Mouse (Mus musculus): ENCODE data around the gene Dbn1.

Gene Dbn1

DNA sequence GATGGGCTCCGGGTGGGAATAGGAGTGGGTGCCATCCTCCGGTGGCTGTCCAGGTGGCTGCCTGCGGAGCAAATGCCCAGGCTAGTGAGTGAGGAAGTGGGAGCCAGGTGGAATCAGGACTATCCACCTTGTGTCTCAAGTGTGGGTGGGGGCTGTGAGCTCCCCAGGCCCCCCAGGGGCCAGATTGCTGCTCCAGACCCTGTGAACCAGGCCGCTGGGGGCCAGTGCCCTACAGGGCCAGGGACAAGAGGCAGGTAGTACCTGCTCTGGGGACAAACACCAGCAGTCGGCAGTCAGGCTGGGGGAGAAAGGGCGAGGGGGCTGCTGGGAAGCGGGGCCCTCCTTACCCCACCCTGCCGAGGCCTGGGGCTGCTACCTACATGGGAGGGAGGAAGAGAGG, 11.7 kb downstream of the Dbn1 start:
- DNase-seq: no peak

DNA sequence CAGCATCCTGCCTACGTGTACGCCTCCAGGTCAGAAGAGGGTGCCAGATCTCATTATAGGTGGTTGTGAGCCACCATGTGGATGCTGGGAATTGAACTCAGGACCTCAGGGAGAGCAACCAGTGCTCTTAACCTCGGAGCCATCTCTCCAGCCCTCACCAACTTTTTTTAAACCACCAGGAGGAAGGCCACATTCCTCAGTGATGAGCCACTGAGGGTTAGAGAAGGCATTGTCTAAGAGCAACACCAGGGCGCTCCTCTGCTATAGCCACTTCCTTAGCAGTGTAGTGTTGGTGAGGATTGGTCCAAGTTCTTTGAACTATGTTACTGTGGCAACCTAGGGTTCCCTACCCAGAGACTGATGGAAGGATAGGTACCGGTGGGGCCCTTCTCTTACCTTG, 12.2 kb downstream of the Dbn1 start:
- DNase-seq: no peak

DNA sequence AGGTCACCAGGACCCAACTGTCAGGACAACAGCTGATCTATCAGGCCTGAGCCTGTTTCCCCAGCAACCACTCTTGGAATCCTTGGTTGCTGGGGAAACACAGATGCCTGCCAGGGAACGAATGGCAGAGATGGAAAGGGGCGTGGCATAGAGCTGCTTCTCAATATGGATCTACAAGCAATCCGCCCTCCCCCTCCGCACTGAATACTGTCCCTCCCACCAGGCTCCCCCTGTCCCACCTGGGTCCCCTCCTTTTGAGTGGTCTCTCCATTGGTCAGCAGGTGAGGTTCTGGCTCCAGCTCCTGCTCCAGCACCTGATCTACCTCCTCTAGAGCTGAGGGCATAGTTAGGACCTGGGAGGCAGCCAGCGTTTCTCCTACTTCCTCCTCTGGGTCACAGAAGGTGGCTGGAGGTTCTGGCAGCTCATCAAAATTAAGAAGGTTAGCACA, 13.3 kb downstream of the Dbn1 start:
- no peak for DNase-seq

DNA sequence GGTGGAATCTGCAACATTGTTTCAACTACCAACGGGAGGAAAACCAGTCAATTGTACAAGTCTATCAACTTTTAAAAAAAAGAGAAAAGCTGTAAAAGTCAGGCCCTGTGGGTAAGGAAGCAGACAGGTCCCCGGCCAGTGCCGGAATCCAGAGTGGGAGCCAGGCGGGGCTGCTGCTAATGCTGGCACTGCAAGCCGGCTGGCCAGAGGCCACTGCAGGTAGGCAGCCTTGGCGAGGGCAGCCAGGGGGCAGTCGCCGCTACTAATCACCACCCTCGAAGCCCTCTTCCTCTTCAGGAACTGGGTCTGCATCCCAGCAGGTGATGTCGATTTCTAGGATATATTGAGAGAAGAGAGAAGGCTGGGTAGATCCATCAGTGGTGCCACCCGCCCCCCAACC, 13.9 kb downstream of the Dbn1 start:
- DNase-seq: no peak

DNA sequence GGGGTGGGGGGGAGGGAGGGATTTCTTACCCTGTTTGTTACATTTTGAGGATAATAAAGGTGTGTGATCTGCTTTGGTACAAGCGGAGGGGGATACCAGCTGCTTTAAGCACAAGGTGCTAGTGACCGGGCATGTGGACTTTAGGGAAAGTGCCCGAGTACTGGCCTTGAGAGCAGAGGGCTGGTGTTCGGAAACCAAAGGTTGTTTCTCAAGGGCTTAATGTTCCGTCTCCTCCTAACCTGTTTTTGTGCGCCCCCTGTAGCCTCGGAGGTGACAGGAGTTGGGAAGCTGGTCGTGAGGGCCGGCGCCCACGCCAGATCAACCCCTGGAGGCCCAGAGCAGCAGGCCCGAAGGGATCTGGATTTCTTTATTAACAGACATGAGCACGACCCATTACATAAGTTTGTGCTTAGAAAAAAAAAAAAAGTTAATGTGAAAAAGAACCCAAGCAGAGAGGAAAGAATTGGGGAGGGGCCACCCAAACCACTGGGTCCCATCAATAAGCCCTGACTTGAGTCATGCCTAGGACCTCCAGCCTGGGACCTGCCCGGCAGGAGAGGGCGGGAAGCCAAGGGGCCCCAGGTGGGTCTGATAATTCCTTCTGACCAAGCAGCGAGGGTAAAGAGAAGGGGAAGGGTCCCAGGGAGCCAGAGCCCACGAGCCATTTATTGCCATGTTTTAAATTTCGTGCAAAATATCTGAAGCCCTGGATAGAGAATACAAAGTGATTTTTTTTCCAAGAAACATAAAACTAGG, 14.7 kb downstream of the Dbn1 start:
- DNase-seq: no peak

DNA sequence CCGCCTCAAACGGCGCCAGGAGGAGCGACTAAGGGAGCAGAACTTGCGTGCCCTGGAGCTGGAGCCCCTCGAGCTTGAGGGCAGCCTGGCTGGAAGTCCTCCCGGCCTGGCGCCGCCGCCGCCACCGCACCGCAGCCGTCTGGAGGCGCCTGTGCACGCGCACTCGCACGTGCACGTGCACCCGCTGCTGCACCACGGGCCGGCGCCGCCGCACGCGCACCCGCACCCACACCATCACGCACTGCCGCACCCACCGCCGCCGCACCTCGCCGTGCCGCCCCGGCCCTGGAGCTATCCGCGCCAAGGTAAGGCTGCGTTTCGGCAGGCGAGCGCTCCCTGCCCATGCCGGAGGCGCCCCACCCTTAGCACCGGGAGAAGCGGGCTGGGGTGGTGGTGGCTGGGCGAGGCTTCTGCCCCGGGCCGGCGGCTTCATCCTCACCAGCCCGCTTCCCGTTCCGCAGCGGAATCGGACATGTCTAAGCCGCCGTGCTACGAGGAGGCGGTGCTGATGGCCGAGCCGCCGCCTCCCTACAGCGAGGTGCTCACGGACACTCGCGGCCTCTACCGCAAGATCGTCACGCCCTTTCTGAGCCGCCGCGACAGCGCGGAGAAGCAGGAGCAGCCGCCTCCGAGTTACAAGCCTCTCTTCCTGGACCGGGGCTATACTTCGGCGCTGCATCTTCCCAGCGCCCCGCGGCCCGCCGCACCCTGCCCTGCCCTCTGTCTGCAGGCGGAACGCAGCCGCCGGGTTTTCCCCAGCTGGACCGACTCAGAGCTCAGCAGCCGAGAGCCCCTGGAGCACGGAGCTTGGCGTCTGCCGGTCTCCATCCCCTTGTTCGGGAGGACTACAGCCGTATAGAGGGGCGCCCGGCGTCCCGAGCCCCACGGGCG, 15.5 kb downstream of the Dbn1 start:
- DNase-seq: no peak

DNA sequence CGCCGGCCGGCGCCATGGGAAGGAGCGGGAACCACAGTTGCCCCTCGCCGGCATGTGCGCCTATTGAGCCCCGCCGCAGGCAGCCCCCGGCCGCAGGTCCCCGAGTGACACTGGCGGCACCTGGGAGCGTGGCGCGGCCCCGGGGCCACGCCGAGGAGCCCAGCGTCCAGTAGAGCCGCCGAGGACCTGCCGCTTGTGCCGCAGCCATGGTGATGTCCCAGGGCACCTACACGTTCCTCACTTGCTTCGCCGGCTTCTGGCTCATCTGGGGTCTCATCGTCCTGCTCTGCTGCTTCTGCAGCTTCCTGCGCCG, 16.1 kb downstream of the Dbn1 start:
- DNase-seq: no peak

DNA sequence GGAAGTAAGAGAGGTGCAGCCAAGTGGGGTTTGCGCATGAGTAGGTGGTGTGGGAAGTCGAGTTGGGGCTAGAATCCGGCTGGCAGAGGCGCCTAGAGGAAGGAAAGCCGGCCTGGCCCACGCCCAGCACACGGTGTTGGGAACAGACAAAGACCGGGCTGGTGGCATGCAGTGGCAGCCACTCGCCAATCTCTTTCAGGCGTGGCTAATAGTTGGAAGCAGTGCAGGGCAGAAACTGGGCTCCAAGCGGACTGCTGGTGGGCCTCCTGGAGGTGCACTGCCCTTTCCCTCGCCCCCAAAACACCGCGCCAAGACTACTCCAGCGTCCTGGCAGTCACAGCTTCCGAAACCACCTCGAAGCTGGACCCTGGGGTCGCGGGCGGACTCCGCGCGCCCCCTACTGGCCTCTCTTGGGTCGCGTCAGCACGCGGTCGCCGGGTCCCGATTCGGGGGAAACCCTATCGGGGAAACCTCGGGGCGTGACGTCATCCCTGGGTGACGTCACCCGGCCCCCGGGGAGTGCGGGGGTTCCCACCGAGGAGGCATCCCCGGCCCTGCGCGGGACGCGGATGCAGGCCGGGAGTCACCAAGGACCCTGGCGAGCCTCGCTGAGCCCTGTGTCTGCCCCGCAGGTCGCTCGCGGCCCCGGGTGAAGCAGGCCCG, 16.6 kb downstream of the Dbn1 start:
- DNase-seq: peak; percentile 71 to 75

DNA sequence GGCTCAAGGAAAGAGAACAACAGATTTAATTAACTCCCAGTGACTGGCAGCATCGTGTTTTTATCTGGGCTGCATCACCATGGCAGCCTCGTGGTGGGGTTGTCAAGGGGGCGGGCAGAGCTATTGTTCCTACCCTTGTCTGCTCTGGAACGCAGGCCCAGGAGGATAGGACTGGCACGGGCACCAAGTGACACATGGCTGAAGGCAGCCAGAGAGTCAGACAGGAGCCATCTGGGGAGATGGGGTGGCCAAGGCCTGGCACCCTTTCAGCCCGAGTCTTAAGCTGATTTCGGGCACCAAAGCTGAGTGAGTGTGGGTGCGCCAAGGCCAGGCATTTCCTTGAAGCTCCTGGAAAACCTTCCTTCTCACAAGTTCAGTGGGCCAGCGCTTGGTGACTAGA, 17.5 kb downstream of the Dbn1 start:
- DNase-seq: no peak

DNA sequence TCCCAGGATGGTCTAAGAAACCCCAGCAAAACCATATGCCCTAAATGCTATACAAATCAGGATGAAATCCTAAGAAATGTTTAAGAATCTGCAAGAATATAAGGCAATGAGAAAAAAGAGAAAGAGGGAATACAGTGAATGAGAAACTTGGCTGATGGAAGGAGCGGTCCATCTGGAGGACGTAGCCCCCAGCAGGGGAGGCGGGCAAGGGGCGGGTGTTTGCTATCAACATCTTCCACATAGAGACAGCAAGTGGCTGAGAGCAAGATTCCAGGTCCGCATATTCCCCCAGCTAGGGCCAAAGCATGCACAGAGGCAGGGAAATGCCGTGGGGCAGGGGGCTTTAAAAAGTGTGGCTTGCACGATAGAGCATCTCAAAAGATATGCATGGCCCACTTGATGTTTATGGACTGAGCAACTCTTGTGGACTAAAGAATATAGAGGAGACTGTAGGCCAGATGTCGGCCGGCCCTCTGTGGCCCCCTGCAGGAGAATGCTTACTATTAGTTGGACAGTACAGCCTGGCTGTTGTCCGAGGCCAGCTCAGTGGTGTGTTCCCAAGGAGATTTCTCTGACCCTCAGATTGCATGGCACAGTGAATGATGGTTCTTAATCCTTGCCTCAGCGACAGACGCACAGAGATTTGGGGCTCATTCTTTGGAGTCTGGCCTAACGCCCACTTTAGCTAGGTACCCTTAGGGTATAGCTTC, 18.9 kb downstream of the Dbn1 start:
- DNase-seq: no peak

DNA sequence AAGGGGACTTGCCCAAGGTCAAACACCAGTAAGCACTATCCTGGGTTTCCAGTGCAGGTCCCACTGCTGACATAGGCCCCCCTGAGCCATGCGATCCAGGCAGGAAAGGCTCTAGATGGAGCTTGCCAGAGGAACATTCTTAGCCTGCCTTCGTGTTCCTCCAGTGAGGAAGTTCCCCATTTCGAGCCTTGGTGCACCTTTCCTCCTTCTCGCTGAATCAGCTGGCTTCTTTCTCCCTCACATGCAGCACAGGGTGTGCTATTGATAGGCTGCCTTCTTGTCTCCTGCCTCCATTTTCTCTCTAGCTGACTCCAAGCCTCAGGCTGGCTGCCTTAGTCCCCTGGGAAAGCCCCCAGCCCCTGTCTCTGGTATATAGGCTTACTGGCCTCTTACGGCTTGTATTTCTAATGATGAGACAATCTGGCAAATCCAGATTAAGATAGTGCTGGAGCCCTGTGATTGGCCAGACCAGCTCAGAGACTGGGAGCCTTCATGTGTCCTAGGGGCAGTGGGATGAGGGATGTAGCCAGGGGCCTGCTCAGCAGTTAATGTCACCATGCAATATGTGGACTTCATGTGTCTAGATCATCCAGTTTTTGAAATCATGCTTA, 22.0 kb downstream of the Dbn1 start:
- no peak for DNase-seq

DNA sequence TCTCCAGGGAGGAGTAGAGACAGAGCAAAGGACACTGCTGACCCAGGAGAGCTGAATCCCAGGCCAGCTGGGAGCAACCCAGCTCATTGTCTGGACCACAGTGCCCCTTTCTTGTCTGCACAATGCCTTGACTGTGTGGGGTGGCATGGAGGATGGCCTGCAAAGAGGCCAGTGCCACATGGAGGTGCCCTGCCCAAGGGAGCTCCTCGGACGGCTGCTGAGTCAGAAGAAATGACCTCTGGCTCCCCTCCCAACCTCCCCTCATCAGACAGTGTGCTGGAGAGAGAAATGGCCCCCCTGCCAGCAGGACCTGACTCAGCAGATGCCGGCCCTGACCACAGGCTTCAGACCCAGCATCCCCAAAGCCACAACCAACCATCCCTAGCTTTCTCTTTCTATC, 22.7 kb downstream of the Dbn1 start:
- DNase-seq: no peak

DNA sequence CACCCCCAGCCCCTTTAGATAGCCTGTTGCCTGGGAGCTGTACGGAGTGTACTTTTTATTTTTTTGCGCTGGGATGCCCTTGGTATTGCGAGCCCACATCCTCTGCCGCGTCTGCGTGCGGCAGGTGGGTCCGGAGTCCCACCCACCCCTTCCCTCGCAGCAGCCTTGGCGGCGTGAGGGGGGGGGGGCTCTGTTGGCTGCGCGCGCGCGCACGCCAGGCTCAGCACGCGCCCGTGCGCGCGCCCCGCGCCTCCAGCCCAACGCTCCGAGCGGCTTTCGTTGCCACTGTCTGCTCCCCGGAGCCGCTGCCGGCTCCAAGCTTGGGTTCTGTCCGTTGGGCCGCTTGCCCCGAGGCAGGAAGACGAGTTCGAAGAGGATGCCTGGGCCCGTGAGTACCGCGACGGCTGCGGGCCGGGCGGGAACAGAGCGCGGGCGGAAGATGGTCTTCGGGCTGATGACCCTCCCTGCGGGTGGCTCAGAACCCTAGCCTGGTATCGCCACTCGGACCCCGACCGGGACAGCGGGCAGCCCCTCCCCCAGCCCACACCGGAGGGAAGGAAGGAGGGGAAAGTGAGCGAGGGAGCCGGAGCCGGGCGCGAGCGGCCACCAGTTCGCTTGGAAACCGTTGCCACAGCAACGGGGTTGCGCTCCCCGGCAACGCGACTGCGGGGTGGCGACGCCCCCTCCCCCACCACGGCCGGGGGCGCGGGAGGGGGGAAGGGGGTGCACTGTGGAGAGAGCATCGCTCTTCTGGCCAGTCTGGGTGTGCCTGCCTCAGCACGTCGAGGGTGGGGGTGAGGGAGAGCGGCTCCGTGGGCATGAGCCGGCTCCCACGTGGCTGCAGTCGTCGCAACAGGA, 23.7 kb downstream of the Dbn1 start, which contains the start of gene Prr7:
Gene Prr7 (plus strand): TSS at position 241 of the 858 bp plus-strand sequence.
- peak; percentile 54 to 69 for DNase-seq

DNA sequence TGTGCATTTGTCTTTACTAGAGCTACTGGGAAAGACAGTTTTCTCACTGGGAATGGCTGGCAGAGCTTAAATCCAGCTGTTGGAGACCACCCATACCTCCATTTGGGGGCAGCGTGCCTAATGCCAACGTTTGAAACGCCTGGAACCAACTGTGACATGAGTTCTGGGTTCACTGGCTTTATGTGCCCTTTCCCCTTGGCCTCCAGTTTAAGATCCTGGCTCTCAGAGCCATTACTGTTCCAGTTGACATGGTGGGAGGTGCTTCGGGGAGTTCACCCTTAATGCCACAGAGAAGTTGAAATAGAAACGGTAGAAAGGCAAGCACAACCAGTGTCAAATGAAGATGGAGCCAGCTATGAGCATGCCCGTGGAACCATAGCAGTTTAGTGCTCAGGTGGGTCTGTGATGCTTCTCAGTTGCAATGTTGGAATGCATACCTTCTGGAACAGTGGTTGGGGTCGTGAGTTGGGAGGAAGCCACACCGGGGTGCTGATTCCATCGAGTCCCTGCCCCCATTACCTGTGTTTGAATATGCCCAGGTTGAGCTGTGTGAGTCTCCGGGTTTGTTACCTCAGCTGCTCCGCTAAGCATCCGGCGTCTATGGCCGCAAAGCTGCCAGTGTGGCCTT, 24.4 kb downstream of the Dbn1 start:
- peak in 1 of 2 experiments; percentile 18 for DNase-seq

DNA sequence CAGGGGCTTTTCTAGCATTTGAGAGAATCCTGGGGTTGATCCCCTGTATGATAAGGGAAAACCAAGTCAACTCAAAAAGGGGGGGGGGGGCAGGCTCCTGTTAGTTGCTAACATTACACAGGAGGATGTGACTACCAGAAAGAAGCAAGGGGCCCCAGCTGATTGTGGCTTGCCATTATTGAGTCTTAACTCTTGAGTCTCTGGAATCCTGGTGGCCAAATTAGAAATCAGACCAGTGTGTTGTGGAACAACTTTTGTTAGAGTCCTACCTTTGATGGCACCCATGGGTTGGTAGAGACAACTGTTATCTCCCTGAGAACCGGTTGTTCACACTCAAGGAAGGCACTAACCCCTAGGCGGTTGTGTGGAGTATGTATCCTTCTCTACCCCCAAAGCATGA, 24.9 kb downstream of the Dbn1 start:
- peak in 1 of 2 experiments; percentile 7 for DNase-seq

DNA sequence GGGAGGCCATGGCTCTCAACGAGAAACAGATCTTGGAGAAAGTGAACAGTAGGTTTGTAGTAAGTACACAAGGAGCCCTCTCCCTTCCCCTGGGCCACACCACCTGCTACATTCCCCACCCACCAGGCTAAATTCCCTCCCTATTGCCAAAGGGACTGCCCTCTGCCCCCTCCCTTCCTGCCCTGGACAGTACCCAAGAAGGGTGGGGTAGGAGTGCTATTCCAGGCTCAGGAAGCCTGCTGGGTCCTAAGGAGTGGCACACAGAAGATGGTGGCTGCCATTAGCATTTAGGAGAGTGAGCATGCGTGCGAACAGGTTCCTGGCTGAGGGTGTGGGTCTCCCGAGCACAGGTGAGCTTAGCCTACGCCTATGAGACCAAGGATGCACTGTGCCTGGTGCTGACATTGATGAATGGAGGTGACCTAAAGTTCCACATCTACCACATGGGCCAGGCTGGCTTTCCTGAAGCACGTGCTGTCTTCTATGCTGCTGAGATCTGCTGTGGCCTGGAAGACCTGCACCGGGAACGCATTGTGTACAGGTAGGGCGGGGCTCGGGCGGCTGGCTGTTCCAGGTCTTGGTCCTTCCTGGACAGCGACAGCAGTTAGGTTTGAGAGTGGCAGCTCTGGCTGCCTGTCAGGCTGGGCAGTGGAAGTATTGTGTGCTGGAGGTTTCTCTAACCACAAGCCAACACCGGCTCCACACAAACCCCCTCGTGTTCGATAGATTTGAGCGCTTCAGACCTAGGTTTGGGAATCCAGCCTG, 35.9 kb downstream of the Dbn1 start:
- DNase-seq: no peak

DNA sequence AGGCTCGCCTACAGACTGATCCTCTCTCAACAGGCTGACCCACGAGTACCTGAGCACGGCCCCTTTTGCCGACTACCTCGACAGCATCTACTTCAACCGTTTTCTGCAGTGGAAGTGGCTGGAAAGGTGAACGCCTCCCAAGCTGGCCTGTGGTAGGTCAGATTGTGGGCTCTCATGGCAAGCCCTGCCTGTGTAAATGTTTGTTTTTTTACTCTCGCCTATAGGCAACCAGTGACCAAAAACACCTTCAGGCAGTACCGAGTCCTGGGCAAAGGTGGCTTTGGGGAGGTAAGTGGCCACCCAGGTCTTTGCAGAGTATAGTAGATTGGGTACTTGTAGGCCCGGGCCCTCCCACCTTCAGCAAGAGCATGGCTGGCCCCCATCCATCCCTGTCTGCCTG, 36.6 kb downstream of the Dbn1 start:
- no peak for DNase-seq

DNA sequence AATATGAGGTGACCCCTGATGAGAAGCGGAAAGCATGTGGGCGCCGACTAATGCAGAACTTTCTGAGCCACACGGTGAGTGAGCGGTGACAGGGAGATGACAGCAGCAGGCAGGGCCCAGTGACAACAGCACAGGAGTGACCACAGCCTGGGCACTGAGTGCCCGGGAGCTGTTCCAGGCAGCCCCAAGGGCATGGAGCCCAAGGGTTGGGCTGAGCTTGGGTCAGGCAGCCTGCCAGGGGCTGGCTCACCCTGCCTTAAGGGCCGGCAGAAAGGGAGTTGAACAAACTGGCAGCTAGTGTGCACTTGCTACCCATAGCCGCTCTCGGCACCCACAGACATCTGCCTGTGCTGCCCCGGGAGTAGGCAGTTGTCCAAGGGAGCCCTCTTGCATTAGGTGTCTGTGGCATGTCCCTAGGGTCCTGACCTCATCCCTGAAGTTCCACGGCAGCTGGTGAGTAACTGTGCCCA, 37.4 kb downstream of the Dbn1 start:
- DNase-seq: no peak

DNA sequence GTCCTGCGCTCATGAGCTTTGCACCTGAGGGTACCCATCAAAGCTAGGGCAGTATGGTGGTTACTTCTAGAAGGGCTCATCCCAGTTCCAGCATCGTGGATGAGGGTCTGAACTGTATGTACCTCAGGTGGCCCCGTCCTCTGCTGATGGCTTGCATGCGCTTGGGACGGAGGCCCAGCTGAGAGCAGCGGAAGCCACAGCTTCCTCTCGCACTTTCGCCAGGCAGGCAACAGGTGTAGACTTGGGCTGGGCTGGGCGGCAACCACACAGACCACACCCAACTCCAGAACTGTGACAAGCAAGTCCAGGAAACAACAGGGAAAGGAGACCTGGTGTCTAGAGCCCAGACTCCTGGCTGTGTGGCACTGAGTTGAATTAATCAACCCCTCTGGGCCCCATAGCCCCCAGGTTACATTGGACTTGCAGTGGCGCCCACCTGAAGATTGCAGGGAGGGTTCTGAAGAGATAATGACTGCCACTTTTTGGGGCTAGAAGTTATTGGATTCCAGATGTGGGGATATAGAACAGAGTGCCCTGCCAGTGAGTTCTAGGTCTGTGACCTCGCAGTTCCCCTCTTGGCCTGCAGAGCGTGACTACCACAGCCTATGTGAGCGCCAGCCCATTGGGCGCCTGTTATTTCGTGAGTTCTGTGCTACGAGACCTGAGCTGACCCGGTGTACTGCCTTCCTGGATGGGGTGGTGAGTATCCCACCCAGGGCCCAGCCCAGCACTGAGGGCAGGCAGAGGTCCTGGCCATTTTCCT, 38.1 kb downstream of the Dbn1 start:
- DNase-seq: peak; percentile 73 to 81
